Mouse (Mus musculus) layer of hippocampus, adult 9-11 months (tissue): Measurements from ENCODE around the gene Slc2a3.
A peak's percentile ranks its signal among the peaks of the same experiment; 100 is the strongest.
"Not testable (repeated sequence)": the region's sequence is repeated elsewhere in the genome, so short reads cannot be mapped to it uniquely, and the experiment has no call there.

Experiments used
- DNase-seq: peaks from one replicate; pipeline ENCODE4 v3.0.0; 2022

Slc2a3 gene

GRCm38 (mm10) chr6:122801801-122802514 is 518 bp upstream of the Slc2a3 start:
- DNase-seq, result no peak

GRCm38 (mm10) chr6:122800640-122801300 is 670 bp downstream of the Slc2a3 start:
- no peak for DNase-seq

- DNase-seq, result peak; percentile 28
Measured at GRCm38 (mm10) chr6:122795254-122795935, 6.0 kb downstream of the Slc2a3 start.

- peak; percentile 83 for DNase-seq
Measured at GRCm38 (mm10) chr6:122786275-122786674, 15.2 kb downstream of the Slc2a3 start.

GRCm38 (mm10) chr6:122784866-122785265 is 16.6 kb downstream of the Slc2a3 start:
- no peak for DNase-seq

GRCm38 (mm10) chr6:122782164-122782563 is 19.3 kb downstream of the Slc2a3 start:
- no peak for DNase-seq

- no peak for DNase-seq
Measured at GRCm38 (mm10) chr6:122781167-122781566, 20.3 kb downstream of the Slc2a3 start.

- DNase-seq, result no peak
Measured at GRCm38 (mm10) chr6:122779916-122780315, 21.5 kb downstream of the Slc2a3 start.

- DNase-seq, result no peak
Measured at GRCm38 (mm10) chr6:122776040-122776439, 25.4 kb downstream of the Slc2a3 start.

- DNase-seq, result no peak
Measured at GRCm38 (mm10) chr6:122774345-122774744, 27.1 kb downstream of the Slc2a3 start.

- DNase-seq, result no peak
Measured at GRCm38 (mm10) chr6:122772701-122773100, 28.7 kb downstream of the Slc2a3 start.

- no peak for DNase-seq
Measured at GRCm38 (mm10) chr6:122770760-122771315, 30.6 kb downstream of the Slc2a3 start.

GRCm38 (mm10) chr6:122769771-122770759 is 31.4 kb downstream of the Slc2a3 start:
- DNase-seq, result peak; percentile 42

GRCm38 (mm10) chr6:122768256-122768655 is 33.2 kb downstream of the Slc2a3 start:
- no peak for DNase-seq

- DNase-seq, result not testable (repeated sequence)
Measured at GRCm38 (mm10) chr6:122767012-122767411, 34.4 kb downstream of the Slc2a3 start.

GRCm38 (mm10) chr6:122766145-122766968 is 35.1 kb downstream of the Slc2a3 start:
- DNase-seq, result no peak

- no peak for DNase-seq
Measured at GRCm38 (mm10) chr6:122765298-122765956, 36.0 kb downstream of the Slc2a3 start.

GRCm38 (mm10) chr6:122764446-122765297 is 36.8 kb downstream of the Slc2a3 start:
- DNase-seq, result peak; percentile 54

- DNase-seq, result no peak
Measured at GRCm38 (mm10) chr6:122763844-122764445, 37.5 kb downstream of the Slc2a3 start.
